Mouse (Mus musculus) heart, adult 2 months (tissue): ENCODE data around the gene Prickle3. TPM values are rescaled to one million over a fixed set of nuclear protein-coding genes. Genes with fewer than 3 reads are reported as not detected.

Experiments used
- DNase-seq, 2 experiments: peaks; one replicate each; pipeline ENCODE4 v3.0.0; 2021
- H3K27ac ChIP-seq: fragments of 200-600 bp; 2 replicates; pipeline ENCODE4 v1.8.1; 2022
- H3K27me3 ChIP-seq: fragments of 200-500 bp; 2 replicates; pipeline ENCODE4 v1.6.1; 2012; ENCODE audit warnings: mild to moderate bottlenecking, low read length, inconsistent platforms, mixed read lengths; ENCODE audit not compliant: control insufficient read depth, insufficient read depth
- H3K36me3 ChIP-seq: fragments of 200-500 bp; 2 replicates; pipeline ENCODE4 v1.6.1; 2012; ENCODE audit warnings: low read length, inconsistent platforms; ENCODE audit not compliant: control insufficient read depth, insufficient read depth
- H3K4me1 ChIP-seq: fragments of 200-500 bp; 2 replicates; pipeline ENCODE4 v1.6.1; 2011; ENCODE audit warnings: low read length; ENCODE audit not compliant: control insufficient read depth, insufficient read depth
- H3K4me3 ChIP-seq: fragments of 200-600 bp; 2 replicates; pipeline ENCODE4 v1.8.1; 2022
- H3K79me2 ChIP-seq: fragments of 200-500 bp; replicated peaks from 2 replicates; pipeline ENCODE4 v1.6.1; 2012; ENCODE audit warnings: mild to moderate bottlenecking, inconsistent platforms, low read length, moderate library complexity, mixed read lengths; ENCODE audit not compliant: control insufficient read depth, insufficient read depth
- H3K9ac ChIP-seq: fragments of 200-500 bp; 2 replicates; pipeline ENCODE4 v1.6.1; 2012; ENCODE audit warnings: low read depth, mild to moderate bottlenecking, control low read depth, inconsistent platforms, low read length, mixed read lengths
- CTCF ChIP-seq: fragments of 200-600 bp; IDR thresholded peaks from 2 replicates; pipeline ENCODE4 v1.8.1; 2022; ENCODE audit warnings: antibody characterized with exemption, mild to moderate bottlenecking, moderate library complexity
- EP300 ChIP-seq: fragments of 200-500 bp; IDR thresholded peaks from 2 replicates; pipeline ENCODE4 v1.6.1; 2011; ENCODE audit warnings: low read depth, low read length, control low read depth; ENCODE audit not compliant: insufficient read depth
- POLR2A ChIP-seq: fragments of 200-500 bp; IDR thresholded peaks from 2 replicates; pipeline ENCODE4 v1.6.1; 2011; ENCODE audit warnings: mild to moderate bottlenecking, low read depth, low read length, control low read depth; ENCODE audit not compliant: insufficient read depth
- WGBS: fragments of 180-500 bp; shearing (Covaris S2); methylation state at CpG from one replicate; pipeline ENCODE4 v1.1.7; 2018; 5-methylcytosine and 5-hydroxymethylcytosine counted together
- intact Hi-C: fragments of 180-260 bp; cut with DNase I; formaldehyde crosslinking; loops from one replicate; pipeline ENCODE4 v1.15.1; 2025
- polyA plus RNA-seq: library from polyadenylated mRNA; depleted of rRNA; stranded (reverse); fragments of >200 nt; gene quantifications from 2 replicates; pipeline ENCODE4 v1.2.3, GENCODE M21; 2012
- total RNA-seq, 2 experiments: library from RNA; stranded (reverse); gene quantifications; 2 replicates each; pipeline ENCODE4 v1.2.3; 2021

Gene Prickle3
- total and polyA plus RNA-seq, 3 experiments = 16.8 to 27.8 (median 25.2) TPM

- H3K27ac ChIP-seq = peak overlapping the region; percentile 87
- WGBS = 21% methylated on average over 15 of the region's 15 CpGs
- peaks cover 6% of the 10 kb centered on the region for H3K4me1 ChIP-seq
- TF ChIP-seq EP300 (no peak), POLR2A (peak; percentile 81)
- intact Hi-C loops = no loop called here
- H3K9ac ChIP-seq = peak overlapping the region; percentile 85
- DNase-seq = peak; percentile 67 to 77
- no peaks in the 10 kb centered on the region for H3K27me3 ChIP-seq
- peaks cover 16% of the 10 kb centered on the region for H3K36me3 ChIP-seq
- H3K4me3 ChIP-seq = peak overlapping the region; percentile 56
- no peaks in the 10 kb centered on the region for H3K79me2 ChIP-seq
These were observed 1.1 kb downstream of the Prickle3 start for GRCm38 (mm10) chrX:7658031-7658784.

GRCm38 (mm10) chrX:7658785-7659589 is 1.9 kb downstream of the Prickle3 start:
- no peaks in the 10 kb centered on the region for H3K27me3 ChIP-seq
- peak overlapping the region; percentile 56; the same call in 1 of the 2 replicates for H3K4me3 ChIP-seq
- peaks cover 18% of the 10 kb centered on the region for H3K36me3 ChIP-seq
- H3K9ac ChIP-seq = peak overlapping the region; percentile 42
- intact Hi-C loops = no loop called here
- peak in 1 of 2 experiments; percentile 70 for DNase-seq
- H3K79me2 ChIP-seq = no peaks in the 10 kb centered on the region
- H3K4me1 ChIP-seq = peaks cover 9% of the 10 kb centered on the region
- WGBS = 43% methylated on average over 11 of the region's 11 CpGs
- H3K27ac ChIP-seq = peak overlapping the region; percentile 87
- TF ChIP-seq EP300 = 0 out of 2 replicates have a peak, but pooled peaks have one; percentile 46
- TF ChIP-seq CTCF = no peak
- no peak for TF ChIP-seq POLR2A

GRCm38 (mm10) chrX:7661086-7661485 is 4.0 kb downstream of the Prickle3 start:
- H3K79me2 ChIP-seq = no peaks in the 10 kb centered on the region
- intact Hi-C loops = no loop called here
- no peaks in the 10 kb centered on the region for H3K27me3 ChIP-seq
- peak overlapping the region; percentile 10; the same call in 1 of the 2 replicates for H3K9ac ChIP-seq
- H3K4me1 ChIP-seq = peaks cover 11% of the 10 kb centered on the region
- H3K36me3 ChIP-seq = peaks cover 27% of the 10 kb centered on the region
- no peak for TF ChIP-seq CTCF
- TF ChIP-seq EP300 = no peak
- TF ChIP-seq POLR2A = no peak
- H3K27ac ChIP-seq = peak overlapping the region; percentile 70
- peak in 1 of 2 experiments; percentile 14 for DNase-seq
- no peak overlapping the region for H3K4me3 ChIP-seq
- 43% methylated on average over 4 of the region's 4 CpGs for whole genome bisulfite sequencing

- Histone ChIP-seq H3K36me3 (peaks cover 28% of the 10 kb centered on the region), H3K27ac (peak overlapping the region; percentile 82), H3K4me3 (no peak overlapping the region), H3K9ac (no peak overlapping the region), H3K79me2 (no peaks in the 10 kb centered on the region), H3K27me3 (no peaks in the 10 kb centered on the region), H3K4me1 (peaks cover 11% of the 10 kb centered on the region)
- intact Hi-C loops = no loop called here
- no peak for DNase-seq
- WGBS = 53% methylated on average over 3 of the region's 3 CpGs
- no peak for TF ChIP-seq CTCF
- TF ChIP-seq POLR2A = no peak
These were observed 5.9 kb downstream of the Prickle3 start for GRCm38 (mm10) chrX:7662936-7663335.

GRCm38 (mm10) chrX:7664791-7665190 is 7.7 kb downstream of the Prickle3 start:
- peak in 1 of 2 experiments; percentile 73 for DNase-seq
- H3K4me1 ChIP-seq = peaks cover 8% of the 10 kb centered on the region
- WGBS = 66% methylated on average over 11 of the region's 11 CpGs
- H3K36me3 ChIP-seq = peaks cover 25% of the 10 kb centered on the region
- TF ChIP-seq POLR2A (0 out of 2 replicates have a peak, but pooled peaks have one; percentile 25), EP300 (peak; percentile 74; the same call in 1 of the 2 replicates), CTCF (no peak)
- H3K9ac ChIP-seq = no peak overlapping the region
- H3K27ac ChIP-seq = peak overlapping the region; percentile 82
- H3K4me3 ChIP-seq = no peak overlapping the region
- intact Hi-C loops = no loop called here
- H3K79me2 ChIP-seq = no peaks in the 10 kb centered on the region
- H3K27me3 ChIP-seq = no peaks in the 10 kb centered on the region
